Mouse (Mus musculus) kidney, adult 8-10 months (tissue): ENCODE data around the gene Rfx2.

ENCODE experiments used
- DNase-seq, 2 experiments: peaks; one replicate each; pipeline ENCODE4 v3.0.0; 2022

Rfx2 gene

GRCm38 (mm10) chr17:56830411-56831110, at the start of gene Rfx2:
Gene Rfx2 (minus strand): TSS chr17:56831013.
- DNase-seq, result peak in 1 of 2 experiments; percentile 16

- DNase-seq, result no peak
Measured at GRCm38 (mm10) chr17:56877426-56877825, 46.6 kb upstream of the Rfx2 start.

GRCm38 (mm10) chr17:56876981-56877380, 46.2 kb upstream of the Rfx2 start:
- no peak for DNase-seq

- no peak for DNase-seq
Measured at GRCm38 (mm10) chr17:56876465-56876864, 45.7 kb upstream of the Rfx2 start.

GRCm38 (mm10) chr17:56874936-56875651, 44.3 kb upstream of the Rfx2 start, which contains the start of gene 1700061G19Rik:
Gene 1700061G19Rik (plus strand): TSS chr17:56875477.
- DNase-seq, result no peak

GRCm38 (mm10) chr17:56874237-56874636, 43.4 kb upstream of the Rfx2 start, which contains the start of gene Acsbg2:
Gene Acsbg2 (minus strand): TSS chr17:56874447.
- DNase-seq, result no peak

GRCm38 (mm10) chr17:56872512-56872911, 41.7 kb upstream of the Rfx2 start:
- no peak for DNase-seq

- no peak for DNase-seq
Measured at GRCm38 (mm10) chr17:56871767-56872166, 41.0 kb upstream of the Rfx2 start.

- no peak for DNase-seq
Measured at GRCm38 (mm10) chr17:56870287-56870953, 39.6 kb upstream of the Rfx2 start.

- no peak for DNase-seq
Measured at GRCm38 (mm10) chr17:56869481-56869977, 38.7 kb upstream of the Rfx2 start.

- no peak for DNase-seq
Measured at GRCm38 (mm10) chr17:56866071-56866470, 35.3 kb upstream of the Rfx2 start.

- no peak for DNase-seq
Measured at GRCm38 (mm10) chr17:56861197-56861596, 30.4 kb upstream of the Rfx2 start.

GRCm38 (mm10) chr17:56858922-56859321, 28.1 kb upstream of the Rfx2 start:
- DNase-seq, result no peak

GRCm38 (mm10) chr17:56858216-56858615, 27.4 kb upstream of the Rfx2 start:
- DNase-seq, result peak; percentile 31 to 73

- DNase-seq, result no peak
Measured at GRCm38 (mm10) chr17:56855421-56855820, 24.6 kb upstream of the Rfx2 start.

GRCm38 (mm10) chr17:56851167-56851566, 20.4 kb upstream of the Rfx2 start:
- no peak for DNase-seq

GRCm38 (mm10) chr17:56849710-56850109, 18.9 kb upstream of the Rfx2 start:
- DNase-seq, result no peak

- DNase-seq, result no peak
Measured at GRCm38 (mm10) chr17:56848785-56849184, 18.0 kb upstream of the Rfx2 start.

GRCm38 (mm10) chr17:56843678-56844077, 12.9 kb upstream of the Rfx2 start:
- DNase-seq, result no peak

- DNase-seq, result no peak
Measured at GRCm38 (mm10) chr17:56842173-56842572, 11.4 kb upstream of the Rfx2 start.

- DNase-seq, result no peak
Measured at GRCm38 (mm10) chr17:56840524-56840923, 9.7 kb upstream of the Rfx2 start.

- DNase-seq, result no peak
Measured at GRCm38 (mm10) chr17:56836336-56836735, 5.5 kb upstream of the Rfx2 start.

GRCm38 (mm10) chr17:56833381-56833780, 2.6 kb upstream of the Rfx2 start:
- no peak for DNase-seq
